Mouse (Mus musculus): ENCODE results near the gene Rilpl1.
A peak's percentile ranks its signal among the peaks of the same experiment; 100 is the strongest.

Gene Rilpl1

DNA sequence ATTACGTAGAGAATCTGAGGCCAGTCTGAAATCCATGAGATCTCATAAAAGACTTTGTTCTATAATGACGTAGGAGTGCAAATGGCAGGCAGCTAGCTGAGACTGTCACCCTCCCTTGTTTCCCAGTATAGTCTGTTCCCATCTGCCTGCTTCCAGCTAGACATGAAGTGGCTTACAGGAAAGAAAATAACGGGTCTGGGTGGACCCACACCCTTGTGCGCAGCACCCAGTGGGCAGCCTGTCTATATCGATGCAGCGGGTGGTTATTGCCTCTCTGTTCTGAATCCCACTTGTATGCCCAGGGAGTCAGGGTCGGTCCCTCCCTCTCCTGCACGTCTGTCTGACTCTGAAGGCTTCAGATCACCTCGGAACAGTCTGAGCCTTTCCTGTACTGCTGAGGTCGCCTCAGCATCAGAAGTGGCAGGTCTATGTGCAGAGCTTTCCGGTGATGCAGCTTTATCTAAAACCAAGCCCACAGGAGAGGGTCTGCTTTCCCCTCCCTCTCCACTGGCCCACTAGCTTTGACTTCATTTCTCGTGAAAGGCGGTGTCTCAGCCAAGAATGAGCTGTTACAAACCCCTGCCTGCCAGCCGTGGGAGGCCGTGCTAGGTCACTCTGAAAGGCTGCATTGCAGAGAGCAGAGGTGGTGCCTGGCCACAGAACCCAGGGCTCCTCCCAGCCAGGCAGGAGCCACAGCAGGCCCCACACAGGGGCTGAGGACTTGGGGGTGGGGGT lies 78.5 kb downstream of the Rilpl1 start:
- no peak for DNase-seq (ENCODE audit: low spot score)

- no peak for DNase-seq (ENCODE audit: low spot score)
These were observed 80.4 kb downstream of the Rilpl1 start for GRCm38 (mm10) chr5:124450641-124451340.

DNA sequence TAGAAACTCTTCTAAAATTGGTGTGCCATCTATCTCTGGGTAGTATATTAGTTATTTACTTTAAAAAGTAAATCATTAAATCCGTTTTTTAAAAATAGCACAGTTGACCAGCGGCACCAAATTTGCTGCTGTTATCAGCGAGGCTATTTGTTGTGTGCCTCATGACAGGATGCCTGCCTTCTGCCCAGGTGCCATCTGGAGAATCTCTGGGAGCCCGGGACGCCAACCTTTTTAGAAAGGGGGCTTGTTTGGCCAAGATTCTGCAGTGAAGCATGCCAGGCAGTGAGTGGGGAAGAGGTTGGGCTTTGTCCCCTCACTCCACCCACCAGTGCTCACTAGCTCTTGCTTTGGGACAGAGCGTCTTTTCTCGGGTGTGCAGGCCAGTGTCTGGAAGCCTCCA lies 81.1 kb downstream of the Rilpl1 start:
- DNase-seq (ENCODE audit: low spot score): no peak

DNA sequence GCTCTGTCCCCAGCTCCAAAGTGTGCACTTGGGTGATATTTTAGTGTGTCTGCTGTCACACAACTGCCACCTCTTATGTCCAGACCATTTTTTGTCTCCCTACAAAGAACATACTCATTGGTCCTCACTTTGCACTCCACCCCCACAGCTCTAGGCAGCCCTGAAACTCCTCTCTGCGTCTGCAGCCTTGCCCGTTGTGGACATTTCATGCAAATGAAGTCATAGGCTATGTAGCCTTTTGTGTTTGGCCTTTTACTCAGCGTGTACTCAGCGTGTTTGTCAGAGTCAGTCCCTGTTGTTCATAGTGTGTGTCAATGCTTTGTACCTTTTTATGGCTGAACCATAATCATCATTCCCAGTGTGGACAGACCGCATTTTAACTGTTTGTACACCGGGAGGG lies 81.7 kb downstream of the Rilpl1 start:
- DNase-seq (ENCODE audit: low spot score): no peak

GRCm38 (mm10) chr5:124446301-124446881 lies 84.8 kb downstream of the Rilpl1 start:
- peak; percentile 67 for DNase-seq (ENCODE audit: low spot score)

- no peak for DNase-seq (ENCODE audit: low spot score)
These were observed 85.4 kb downstream of the Rilpl1 start for GRCm38 (mm10) chr5:124445621-124446293.

GRCm38 (mm10) chr5:124444661-124445561 lies 86.3 kb downstream of the Rilpl1 start:
- peak; percentile 59 for DNase-seq (ENCODE audit: low spot score)

GRCm38 (mm10) chr5:124444208-124444607 lies 87.0 kb downstream of the Rilpl1 start:
- DNase-seq (ENCODE audit: low spot score): no peak
